Mouse (Mus musculus): ENCODE results near the gene Plin2. TPM values are rescaled to one million over a fixed set of nuclear protein-coding genes. Genes with fewer than 3 reads are reported as not detected.

Plin2 gene
- polyA plus RNA-seq (2017; shearing (Covaris generic)) = 23.4 TPM

DNA sequence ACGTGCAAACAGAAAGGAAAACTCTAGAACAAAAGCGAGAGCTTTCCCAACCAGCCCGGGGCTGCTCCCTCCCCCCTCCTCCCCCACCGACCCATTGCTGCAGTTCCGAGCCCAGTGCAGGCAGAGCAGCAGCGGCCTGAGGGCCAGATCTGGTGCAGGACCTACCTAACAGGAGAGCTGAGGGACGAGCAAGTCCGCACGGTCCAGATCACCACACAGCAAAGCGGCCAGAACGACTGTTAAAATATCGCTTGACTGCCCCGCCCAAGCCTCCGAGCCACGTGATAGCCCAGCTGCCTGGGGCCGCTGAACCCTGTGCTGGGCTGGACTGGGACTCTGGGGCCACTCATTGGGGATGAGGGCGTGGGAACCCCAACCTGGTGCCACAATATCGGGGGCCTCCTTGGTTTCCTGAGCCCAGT is at the start of gene Plin2:
Gene Plin2 (minus strand): TSS at position 281 of the 422 bp plus-strand sequence.

DNA sequence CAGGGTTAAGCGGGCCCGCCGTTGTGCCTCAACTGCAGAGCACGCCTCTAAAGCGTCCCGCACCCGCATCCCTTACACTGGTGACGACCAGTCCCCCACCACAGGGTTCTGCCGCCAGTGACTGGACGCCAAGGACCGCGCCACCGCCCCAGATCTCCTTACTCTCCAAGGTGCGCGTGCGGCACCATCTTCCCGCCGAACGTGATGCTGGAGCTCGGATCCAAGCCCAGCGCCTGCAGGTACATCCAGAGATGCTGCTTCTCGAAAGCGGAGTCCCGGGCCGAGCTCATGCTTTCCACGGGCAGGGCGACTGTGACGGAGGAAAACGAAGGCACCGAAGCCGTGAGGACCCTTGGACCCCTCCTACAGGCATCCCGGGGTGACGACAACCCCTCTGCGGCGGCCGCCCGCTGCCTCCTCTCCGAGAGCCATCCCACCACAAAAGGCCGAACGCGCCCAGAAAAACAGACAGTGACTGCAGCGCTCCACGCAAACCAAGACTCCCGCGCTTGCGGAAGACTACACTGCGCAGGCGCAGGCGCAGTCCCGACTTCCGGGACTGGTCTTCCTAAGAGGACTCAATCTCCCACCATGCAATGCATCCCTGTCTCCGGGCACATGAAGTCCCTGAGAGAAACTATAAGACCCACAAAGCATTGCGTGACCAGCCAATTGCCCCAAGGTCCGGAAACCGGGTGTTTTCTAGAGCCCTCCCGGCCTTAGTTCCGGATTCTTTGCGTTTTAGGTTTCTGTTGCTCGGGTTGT is 58.2 kb downstream of the Plin2 start, which contains the start of gene Haus6:
Gene Haus6 (minus strand): TSS at position 532 of the 765 bp plus-strand sequence.

Other genes with a start within 250 kb of the Plin2 start
- gene Saxo1, start 111.7 kb downstream of the Plin2 start, polyA plus RNA-seq (2017; shearing (Covaris generic)) = not detected
- gene Rraga, start 94.4 kb downstream of the Plin2 start, polyA plus RNA-seq (2017; shearing (Covaris generic)) = 37.1 TPM
- gene Haus6, start 58.0 kb downstream of the Plin2 start, polyA plus RNA-seq (2017; shearing (Covaris generic)) = 28.4 TPM
- 6.2 TPM for gene Dennd4c, start 78.5 kb upstream of the Plin2 start, polyA plus RNA-seq (2017; shearing (Covaris generic))
- gene Rps6, start 187.4 kb upstream of the Plin2 start, polyA plus RNA-seq (2017; shearing (Covaris generic)) = 839 TPM
- 15.5 TPM for gene Acer2, start 204.3 kb upstream of the Plin2 start, polyA plus RNA-seq (2017; shearing (Covaris generic))